ENCODE assay signal across 7 mouse cellular contexts in genomic region chr9:57433097-57434032, GRCm38 (mm10). TPM values are rescaled to one million over a fixed set of nuclear protein-coding genes. Genes with fewer than 3 reads are reported as not detected.
DNase-seq lines count a peak whose midpoint lies in the region; ATAC-seq and TF ChIP-seq lines count a peak whose summit lies in the region.

No protein-coding gene starts in this region.

- no peaks in the 10 kb centered on the region for H3K9me3 ChIP-seq in embryonic facial prominence, embryonic 12.5 days
- H3K9me3 ChIP-seq in limb, embryonic 10.5 days (replicated peaks): no peaks in the 10 kb centered on the region
- no peaks in the 10 kb centered on the region for H3K9me3 ChIP-seq in midbrain, embryonic 12.5 days

- peak; percentile 78 for DNase-seq in adrenal gland, postnatal 25 days
- peak; percentile 100 for DNase-seq in heart, adult 11 months
- peak; percentile 87 for DNase-seq in kidney, adult 11 months
- DNase-seq in limb, embryonic 10.5 days (ENCODE audit: low spot score): peak; percentile 77

- peak overlapping the region; percentile 36; the same call in 1 of the 2 replicates for H3K27ac ChIP-seq in embryonic facial prominence, embryonic 12.5 days
- peak overlapping the region; percentile 73 for H3K27ac ChIP-seq in limb, embryonic 10.5 days
- no peak overlapping the region for H3K27ac ChIP-seq in midbrain, embryonic 12.5 days (replicated peaks)
- H3K27ac ChIP-seq in small intestine, adult 2 months (ENCODE audit: insufficient read depth, low read depth, low read length): peak overlapping the region; percentile 54

- H3K9ac ChIP-seq in embryonic facial prominence, embryonic 12.5 days: 0 out of 2 replicates have a peak overlapping the region, but pooled peaks have one; percentile 4
- H3K9ac ChIP-seq in midbrain, embryonic 12.5 days (replicated peaks): no peak overlapping the region

- 11% methylated on average over 11 of the region's 11 CpGs for WGBS in embryonic facial prominence, embryonic 12.5 days
- WGBS in limb, embryonic 10.5 days: 17% methylated on average over 11 of the region's 11 CpGs
- WGBS in midbrain, embryonic 12.5 days: 23% methylated on average over 11 of the region's 11 CpGs
- 25% methylated on average over 11 of the region's 11 CpGs for WGBS in small intestine, adult 2 months

- peaks cover 22% of the 10 kb centered on the region for H3K4me1 ChIP-seq in embryonic facial prominence, embryonic 12.5 days
- H3K4me1 ChIP-seq in limb, embryonic 10.5 days: peaks cover 23% of the 10 kb centered on the region
- peaks cover 13% of the 10 kb centered on the region for H3K4me1 ChIP-seq in midbrain, embryonic 12.5 days
- H3K4me1 ChIP-seq in small intestine, adult 2 months (ENCODE audit: control insufficient read depth, insufficient read depth, insufficient read length, low read length): peaks cover 4% of the 10 kb centered on the region; the same call in 1 of the 2 replicates

- H3K36me3 ChIP-seq in embryonic facial prominence, embryonic 12.5 days: no peaks in the 10 kb centered on the region
- H3K36me3 ChIP-seq in limb, embryonic 10.5 days: peaks cover 6% of the 10 kb centered on the region; the same call in 1 of the 2 replicates
- no peaks in the 10 kb centered on the region for H3K36me3 ChIP-seq in midbrain, embryonic 12.5 days
- no peaks in the 10 kb centered on the region for H3K36me3 ChIP-seq in small intestine, adult 2 months (ENCODE audit: control insufficient read depth, insufficient read depth, low read length)

- H3K27me3 ChIP-seq in embryonic facial prominence, embryonic 12.5 days: no peaks in the 10 kb centered on the region
- no peaks in the 10 kb centered on the region for H3K27me3 ChIP-seq in limb, embryonic 10.5 days (ENCODE audit: low read depth, poor library complexity, severe bottlenecking)
- peaks cover 9% of the 10 kb centered on the region for H3K27me3 ChIP-seq in midbrain, embryonic 12.5 days
- no peaks in the 10 kb centered on the region for H3K27me3 ChIP-seq in small intestine, adult 2 months (ENCODE audit: control insufficient read depth, insufficient read depth, low read length)

- peak; percentile 56 for ATAC-seq in embryonic facial prominence, embryonic 12.5 days (ENCODE audit: insufficient number of reproducible peaks, insufficient read depth, low FRiP score, low TSS enrichment)
- ATAC-seq in midbrain, embryonic 12.5 days (ENCODE audit: low FRiP score, low read depth): peak; percentile 68; the same call in 1 of the 2 replicates

- no peak overlapping the region for H3K4me3 ChIP-seq in embryonic facial prominence, embryonic 12.5 days
- H3K4me3 ChIP-seq in limb, embryonic 10.5 days: no peak overlapping the region
- no peak overlapping the region for H3K4me3 ChIP-seq in midbrain, embryonic 12.5 days
- H3K4me3 ChIP-seq in small intestine, adult 2 months (ENCODE audit: low read depth, low read length): no peak overlapping the region

- peak; percentile 95; the same call in 1 of the 2 replicates for TF ChIP-seq CTCF in small intestine, adult 2 months (IDR thresholded peaks at IDR 0.05; ENCODE audit: extremely low read depth, insufficient read length, insufficient replicate concordance, low read depth, low read length)

- no peak for TF ChIP-seq POLR2A in small intestine, adult 2 months (IDR thresholded peaks at IDR 0.05; ENCODE audit: low read depth, low read length)

- no peak overlapping the region for H3K4me2 ChIP-seq in embryonic facial prominence, embryonic 12.5 days (replicated peaks)
- H3K4me2 ChIP-seq in midbrain, embryonic 12.5 days (replicated peaks): no peak overlapping the region

RNA-seq across cellular contexts. Expression of gene Ppcdc, which starts 6.6 kb away (rescaled TPM):
- 17.4 and 31.5 TPM in 2 replicates for total RNA-seq in adrenal gland, postnatal 25 days (2021)
- polyA plus RNA-seq in embryonic facial prominence, embryonic 12.5 days (2016; fragmentation: Nextera tagmentation; extraction: Ambion mirVana): 25.9 and 30.3 TPM in 2 replicates
- 22.4 and 28.5 TPM in 2 replicates for polyA plus RNA-seq in limb, embryonic 10.5 days (2016; fragmentation: Nextera tagmentation; extraction: Ambion mirVana)
- polyA plus RNA-seq in midbrain, embryonic 12.5 days (2016; fragmentation: Nextera tagmentation; extraction: Ambion mirVana): 21.9 and 23.3 TPM in 2 replicates
- 10.3 and 14.2 TPM in 2 replicates for polyA plus RNA-seq in small intestine, adult 2 months (2012; rRNA removed)

RNA-seq across cellular contexts. Expression of gene Scamp5, which starts 34.5 kb away (rescaled TPM):
- total RNA-seq in adrenal gland, postnatal 25 days (2021): 10.8 and 14.4 TPM in 2 replicates
- 15.6 and 16.1 TPM in 2 replicates for polyA plus RNA-seq in embryonic facial prominence, embryonic 12.5 days (2016; fragmentation: Nextera tagmentation; extraction: Ambion mirVana)
- polyA plus RNA-seq in limb, embryonic 10.5 days (2016; fragmentation: Nextera tagmentation; extraction: Ambion mirVana): 4.3 and 4.5 TPM in 2 replicates
- polyA plus RNA-seq in midbrain, embryonic 12.5 days (2016; fragmentation: Nextera tagmentation; extraction: Ambion mirVana): 48.6 and 49.8 TPM in 2 replicates
- polyA plus RNA-seq in small intestine, adult 2 months (2012; rRNA removed): 104 and 119 TPM in 2 replicates
